Mouse (Mus musculus) kidney, postnatal 4 days (tissue): Measurements from ENCODE around the gene Nek9.

Experiments used
- DNase-seq, 2 experiments: peaks; one replicate each; pipeline ENCODE4 v3.0.0; 2021; ENCODE audit warnings: mixed read lengths in 2 of 2

Gene Nek9

DNA sequence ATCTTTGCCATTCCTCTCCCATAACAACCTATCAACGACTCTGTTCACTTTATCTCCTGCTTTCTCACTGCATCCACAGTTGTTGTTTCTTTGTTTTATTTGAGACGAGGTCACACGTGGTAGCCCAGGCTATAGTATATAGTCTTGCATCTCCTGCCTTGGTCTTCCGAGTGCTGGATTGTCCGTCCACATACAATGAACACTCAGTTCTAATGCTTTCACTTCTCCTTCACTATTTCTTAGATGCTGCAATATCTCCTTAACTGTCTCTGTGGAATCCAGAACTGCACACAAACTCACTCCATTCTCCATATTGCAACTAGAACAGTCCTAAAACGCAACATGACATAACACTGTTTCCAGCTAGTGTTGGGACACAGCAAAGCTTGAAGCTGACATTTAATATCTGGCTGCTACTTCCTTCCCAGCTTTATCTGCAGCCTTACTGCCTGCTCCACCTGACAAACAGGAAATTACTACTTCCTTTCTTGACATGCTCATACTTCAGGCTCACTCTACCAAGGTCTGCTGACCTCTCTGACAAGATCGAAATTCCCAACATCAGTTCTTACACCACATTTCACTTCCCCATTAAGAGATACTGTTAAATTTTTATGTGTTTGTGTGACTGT, 82.0 kb downstream of the Nek9 start:
- no peak for DNase-seq

- DNase-seq, result no peak
Measured at GRCm38 (mm10) chr12:85256074-85256751, 82.9 kb downstream of the Nek9 start.

DNA sequence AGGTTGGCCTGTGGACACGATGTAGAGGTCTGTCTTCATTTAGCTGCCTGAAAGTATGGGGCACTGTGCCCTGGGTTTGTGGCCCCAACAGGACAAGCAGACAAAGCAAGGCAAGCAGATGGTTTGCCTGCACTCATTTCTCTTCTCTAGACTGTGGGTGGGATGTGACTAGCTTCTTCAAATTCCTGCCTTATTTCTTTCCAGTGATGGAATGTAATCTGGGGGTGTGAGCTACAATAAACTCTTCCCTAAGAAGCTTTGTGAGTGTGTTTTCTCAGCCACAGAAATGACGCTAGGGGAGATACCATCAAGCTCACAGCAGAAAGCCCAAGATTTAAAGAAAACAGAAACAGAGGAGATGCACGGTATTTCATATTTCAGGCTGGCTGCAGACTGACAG, 87.1 kb downstream of the Nek9 start:
- no peak for DNase-seq
